Mouse (Mus musculus): ENCODE measurements at regions not wholly inside any gene's neighbourhood (a gene's known extent, or its start where the extent isn't known, plus 50 kb on each side); places are given as distances from the start of the nearest gene placed in this dataset.
A peak's percentile ranks its signal among the peaks of the same experiment; 100 is the strongest.
"Not testable (repeated sequence)": the region's sequence is repeated elsewhere in the genome, so short reads cannot be mapped to it uniquely, and the experiment has no call there.

DNA sequence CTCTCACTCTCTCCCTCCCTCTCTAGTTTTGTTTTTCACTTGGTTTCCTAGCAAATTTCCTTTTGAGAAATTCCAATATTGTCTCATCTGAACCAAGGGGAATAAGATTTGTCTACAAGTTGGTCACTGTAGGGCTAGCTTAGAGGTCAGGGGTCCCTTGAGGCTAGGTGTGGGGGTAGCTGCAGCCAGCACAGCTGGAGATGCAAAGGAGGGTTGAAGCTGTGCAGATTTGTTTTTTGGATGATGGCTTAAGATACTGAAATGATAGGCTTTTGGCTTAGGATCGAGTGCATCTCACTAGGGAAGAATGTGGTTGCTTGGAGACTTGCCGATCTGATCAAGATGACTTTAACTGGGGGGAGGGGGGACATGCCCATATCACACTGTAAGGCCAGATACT is 88.3 kb upstream of the Tmem28 start:
- no peak for DNase-seq (ENCODE audit: low spot score)

- peak; percentile 62 for DNase-seq (ENCODE audit: low spot score)
These were observed 95.7 kb upstream of the Tmem28 start for GRCm38 (mm10) chrX:99725101-99725500.

DNA sequence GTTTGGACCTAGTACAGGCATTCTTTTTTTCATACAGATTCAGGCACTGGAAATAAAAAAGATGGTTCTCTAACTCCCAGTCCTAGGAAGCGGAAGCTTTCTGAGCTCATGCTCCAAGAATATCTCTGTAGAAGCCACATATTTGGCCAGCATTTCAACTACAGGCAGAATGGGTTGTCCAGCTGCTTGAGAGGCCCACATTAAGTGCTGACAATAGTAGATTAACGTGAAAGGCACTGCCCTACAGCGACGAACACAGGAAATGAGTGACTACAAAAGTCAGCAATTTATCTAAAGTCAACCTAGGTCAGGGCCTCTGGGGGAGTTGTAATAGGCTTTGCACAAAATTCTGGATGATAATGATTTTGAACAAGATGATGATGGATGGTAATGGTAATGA is 125.5 kb upstream of the Tmem28 start:
- DNase-seq (ENCODE audit: low spot score), result no peak

DNA sequence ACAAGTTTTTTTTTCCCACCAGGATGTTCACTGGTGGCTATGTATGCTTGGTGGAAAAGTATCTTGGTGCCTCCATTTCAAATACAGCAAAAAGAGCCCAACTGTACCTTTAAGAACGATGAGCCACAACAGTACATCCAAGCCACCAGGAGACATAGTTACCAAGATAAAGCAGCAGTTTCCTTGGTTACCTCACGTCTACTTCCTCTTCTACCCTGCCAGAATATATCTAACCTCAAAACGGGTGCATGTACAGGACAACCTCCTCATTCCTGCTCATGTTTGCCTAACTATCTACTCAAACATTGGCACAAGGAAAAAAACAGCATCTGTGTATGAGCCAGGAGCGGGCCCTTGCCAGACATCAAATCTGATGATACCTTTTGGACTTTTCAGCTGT is 129.8 kb upstream of the Tmem28 start:
- no peak for DNase-seq (ENCODE audit: low spot score)

GRCm38 (mm10) chrX:99689761-99690160 is 131.1 kb upstream of the Tmem28 start:
- no peak for DNase-seq (ENCODE audit: low spot score)

GRCm38 (mm10) chrX:99682491-99682890 is 138.3 kb upstream of the Tmem28 start:
- DNase-seq (ENCODE audit: low spot score), result not testable (repeated sequence)

- no peak for DNase-seq (ENCODE audit: low spot score)
These were observed 153.2 kb upstream of the Tmem28 start for GRCm38 (mm10) chrX:99667596-99667995.

DNA sequence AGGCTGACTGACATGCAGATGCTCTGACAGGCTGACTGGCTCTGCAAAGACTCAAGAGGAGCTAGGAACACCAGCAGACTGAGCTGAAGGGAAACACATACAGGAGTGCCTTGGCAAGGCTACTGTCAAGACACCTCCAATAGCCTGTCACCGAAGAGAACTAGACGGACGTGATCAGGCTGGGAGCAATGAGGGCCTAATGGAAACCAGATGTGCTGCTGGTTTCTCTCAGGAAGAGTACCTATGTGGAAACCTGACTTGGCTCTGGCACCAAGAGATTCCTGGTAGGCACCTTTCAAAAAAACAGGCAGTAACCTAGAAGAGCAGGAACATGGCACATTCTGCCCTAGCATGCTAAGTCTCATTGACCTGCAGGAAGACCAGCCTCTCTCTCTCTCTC is 158.3 kb upstream of the Tmem28 start:
- no peak for DNase-seq (ENCODE audit: low spot score)

DNA sequence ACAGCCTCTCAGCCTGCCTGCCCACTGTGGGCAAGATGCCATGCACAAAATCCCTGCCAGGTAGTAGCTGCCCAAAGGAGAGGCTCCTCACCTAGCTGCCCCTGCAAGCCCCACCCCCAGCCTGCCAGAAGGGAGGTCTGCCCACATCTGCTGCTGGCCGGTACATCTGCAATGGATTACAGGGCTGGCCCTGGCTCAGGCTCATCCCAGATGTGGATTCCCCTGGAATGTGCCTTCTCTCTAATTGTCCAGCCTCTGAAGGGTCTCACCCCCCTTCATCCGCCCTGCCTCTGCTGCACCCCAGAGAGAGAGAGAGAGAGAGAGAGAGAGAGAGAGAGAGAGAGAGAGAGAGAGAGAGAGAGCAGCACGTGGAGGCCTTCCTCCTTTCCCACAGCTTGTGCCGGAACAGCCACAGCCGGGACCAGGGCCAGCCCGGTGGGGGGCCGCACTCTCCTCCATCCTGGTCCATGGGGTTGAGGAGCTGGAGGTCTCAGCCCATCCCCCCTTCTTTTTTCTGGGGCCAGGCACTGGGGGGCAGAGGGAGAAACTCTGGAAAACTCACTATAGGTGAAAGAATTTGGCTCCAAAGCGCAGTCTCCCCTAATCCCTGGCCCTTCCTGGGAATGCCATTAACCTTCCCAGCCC is 161.2 kb upstream of the Tmem28 start:
- no peak for DNase-seq (ENCODE audit: low spot score)

GRCm38 (mm10) chrX:99657790-99658451 is 162.9 kb upstream of the Tmem28 start:
- DNase-seq (ENCODE audit: low spot score), result peak; percentile 77

- DNase-seq (ENCODE audit: low spot score), result no peak
These were observed 163.8 kb upstream of the Tmem28 start for GRCm38 (mm10) chrX:99656988-99657387.

GRCm38 (mm10) chrX:99632211-99632775 is 161.2 kb upstream of the Pja1 start:
- no peak for DNase-seq (ENCODE audit: low spot score)

DNA sequence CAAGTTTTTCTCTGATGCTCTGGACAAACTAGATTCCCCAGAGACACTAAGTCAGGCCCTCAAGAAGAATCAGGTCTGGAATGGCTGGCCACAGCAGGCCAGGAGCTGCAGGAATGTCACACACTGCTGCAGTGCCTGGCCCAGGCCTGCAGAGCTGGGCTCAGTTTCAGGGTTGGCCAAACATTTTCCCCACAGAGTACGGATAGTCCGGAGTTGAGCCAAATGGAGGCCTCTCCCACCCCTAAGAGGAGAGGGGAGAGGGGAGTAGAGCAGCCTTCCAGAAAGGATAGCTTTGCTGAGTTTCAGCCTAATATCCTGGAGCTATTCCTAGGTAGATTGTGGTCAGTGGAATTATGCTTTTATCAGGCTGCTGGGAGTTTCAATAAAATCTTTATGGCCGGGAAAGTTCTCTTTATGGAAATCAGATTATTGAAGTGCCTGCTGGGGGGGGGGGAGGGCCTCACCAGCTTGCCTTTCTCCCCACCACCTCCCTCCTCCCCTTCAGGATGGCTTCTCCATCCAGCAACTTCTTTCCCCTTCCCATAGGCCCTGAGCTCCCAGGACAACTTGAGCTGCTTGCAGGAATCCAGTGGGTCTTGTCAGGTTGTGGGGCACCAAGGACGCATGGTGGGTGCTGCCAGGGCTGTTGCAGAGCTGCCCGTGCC is 153.6 kb upstream of the Pja1 start:
- DNase-seq (ENCODE audit: low spot score), result no peak

DNA sequence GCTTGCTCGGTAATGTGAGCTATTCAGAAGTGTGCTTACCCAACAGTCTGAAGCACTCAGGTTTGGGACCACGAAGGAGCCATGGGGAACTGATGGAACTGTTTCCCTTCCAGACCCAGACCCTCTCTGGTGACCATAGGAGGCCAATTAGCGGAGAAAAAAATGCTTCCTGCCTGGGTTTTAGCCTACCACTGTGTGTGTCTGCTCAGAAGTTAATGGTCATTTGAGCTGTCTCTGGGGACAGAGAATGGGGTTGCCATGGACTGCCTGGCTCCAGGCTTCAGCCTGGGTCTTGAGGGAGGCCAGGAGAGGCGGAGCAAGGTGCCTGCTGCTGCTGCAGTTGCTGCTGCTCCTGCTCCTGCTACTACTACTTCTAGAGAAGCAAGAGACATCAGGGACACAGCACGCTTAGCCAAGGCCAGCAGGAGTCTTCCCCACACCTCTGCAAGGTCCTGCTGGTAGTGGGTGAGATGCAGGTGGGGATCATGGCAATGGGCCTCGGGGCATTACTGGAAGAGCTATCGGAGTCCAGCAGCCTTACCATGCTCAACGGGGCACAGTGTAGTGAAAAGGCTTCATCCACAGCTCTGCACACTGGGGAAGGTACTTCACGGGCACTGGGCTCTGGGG is 141.2 kb upstream of the Pja1 start:
- DNase-seq (ENCODE audit: low spot score), result no peak

- no peak for DNase-seq (ENCODE audit: low spot score)
These were observed 139.0 kb upstream of the Pja1 start for GRCm38 (mm10) chrX:99610096-99610495.

GRCm38 (mm10) chrX:99609591-99609990 is 138.5 kb upstream of the Pja1 start:
- no peak for DNase-seq (ENCODE audit: low spot score)

- DNase-seq (ENCODE audit: low spot score), result no peak
These were observed 137.2 kb upstream of the Pja1 start for GRCm38 (mm10) chrX:99608284-99608692.

DNA sequence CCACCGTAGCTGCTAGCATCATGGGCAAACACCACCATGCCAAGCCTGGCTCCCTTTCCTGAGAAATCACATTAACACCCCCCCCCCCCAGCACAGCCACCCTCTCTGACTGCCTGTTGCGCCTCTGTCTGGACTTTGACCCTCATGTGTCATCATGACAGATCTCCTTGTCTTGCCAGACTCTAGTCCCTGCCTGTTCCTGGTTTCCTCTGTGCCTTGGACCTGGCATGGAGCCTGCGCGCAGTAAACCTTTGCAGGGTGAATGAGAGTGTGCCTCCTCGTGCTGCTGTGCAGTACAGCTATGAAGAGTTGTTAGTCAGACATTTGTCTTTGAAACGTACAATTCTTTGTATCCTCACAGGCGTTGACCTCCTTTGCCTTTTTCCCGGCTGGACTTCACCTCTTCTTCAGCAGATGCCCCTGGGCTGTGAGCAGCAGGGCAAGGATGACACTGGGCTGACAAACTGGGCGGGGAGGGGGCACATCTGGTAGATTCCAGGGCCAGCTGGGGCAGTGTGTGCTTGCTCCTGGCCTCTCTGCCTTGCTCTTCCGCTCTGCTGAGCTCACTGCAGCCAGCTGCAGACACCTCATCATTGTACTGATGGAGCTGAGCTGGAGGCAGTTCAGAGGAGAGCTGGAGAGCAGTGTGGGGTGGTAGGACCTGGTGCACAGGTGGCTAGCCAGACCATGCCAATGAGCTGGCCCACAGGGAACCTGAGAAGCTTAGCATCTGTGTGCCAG is 134.2 kb upstream of the Pja1 start:
- no peak for DNase-seq (ENCODE audit: low spot score)

DNA sequence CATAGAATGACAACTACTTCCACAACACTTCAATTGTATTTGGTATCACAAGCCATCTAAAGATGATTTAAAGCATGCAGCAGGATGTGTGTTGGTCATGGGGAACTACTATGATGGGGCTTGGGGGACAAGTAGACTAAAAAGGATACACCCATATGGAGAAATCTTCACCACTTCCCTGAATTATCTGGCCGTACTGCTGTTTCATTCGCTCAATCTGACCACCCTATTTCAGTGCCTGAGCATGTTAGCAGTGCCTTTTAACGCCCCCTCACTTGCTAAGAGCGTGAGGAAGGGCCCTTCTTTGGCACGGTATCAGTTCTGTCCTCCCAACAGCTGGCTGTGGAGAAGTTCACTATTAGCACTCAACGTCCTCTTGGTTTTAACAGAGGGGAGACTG is 132.6 kb upstream of the Pja1 start:
- DNase-seq (ENCODE audit: low spot score), result no peak

GRCm38 (mm10) chrX:99602268-99602885 is 131.3 kb upstream of the Pja1 start:
- no peak for DNase-seq (ENCODE audit: low spot score)

DNA sequence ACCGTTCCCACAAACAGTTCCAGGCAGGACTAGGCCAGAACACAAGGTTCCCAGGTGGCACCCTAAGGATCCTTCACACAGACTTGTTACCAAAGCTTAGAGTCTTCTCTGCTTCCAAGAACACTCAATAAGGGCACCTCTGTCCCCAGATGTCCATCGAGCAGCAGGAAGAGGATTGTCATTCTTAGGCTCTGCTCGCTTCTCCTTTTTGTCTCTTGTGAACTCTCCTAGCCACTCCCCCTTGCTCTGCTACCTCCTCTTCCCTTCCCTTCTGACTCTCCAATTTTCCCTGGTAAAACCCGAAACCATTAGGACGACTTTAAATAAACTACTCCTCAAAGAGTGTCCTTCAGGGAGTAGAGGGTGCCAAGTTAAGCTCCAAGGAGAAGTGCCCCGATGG is 124.4 kb upstream of the Pja1 start:
- DNase-seq (ENCODE audit: low spot score), result no peak
